Mouse (Mus musculus) naive thymus-derived CD4-positive, alpha-beta T cell, adult 2 months (primary cell): ENCODE data around the gene Lsm12.
"Not testable (repeated sequence)": the region's sequence is repeated elsewhere in the genome, so short reads cannot be mapped to it uniquely, and the experiment has no call there.

Experiments
- DNase-seq: peaks from one replicate; pipeline ENCODE4 v3.0.0-alpha.2; 2011; ENCODE audit warnings: low read depth

The Lsm12 gene

GRCm38 (mm10) chr11:102185677-102186076, 581 bp upstream of the Lsm12 start:
- DNase-seq: peak; percentile 34

DNA sequence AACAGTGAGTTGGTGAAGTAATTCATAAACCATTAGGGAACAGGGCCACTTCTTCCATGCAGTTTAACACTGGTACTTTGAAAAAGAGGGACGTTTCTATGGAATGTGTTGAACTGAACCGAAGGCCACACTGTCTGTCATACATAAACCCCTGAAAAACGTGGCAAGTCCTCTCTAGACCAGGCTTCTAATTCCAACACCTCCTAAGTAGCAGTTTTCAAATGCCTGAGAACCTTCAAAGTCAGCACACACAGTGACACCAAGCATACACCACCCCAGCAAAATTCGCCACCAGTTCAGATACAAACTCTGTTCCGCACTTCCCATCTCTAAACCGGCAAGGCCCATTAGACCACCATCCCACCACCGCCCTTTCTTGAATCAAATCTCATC, 847 bp downstream of the Lsm12 start:
- DNase-seq: no peak

DNA sequence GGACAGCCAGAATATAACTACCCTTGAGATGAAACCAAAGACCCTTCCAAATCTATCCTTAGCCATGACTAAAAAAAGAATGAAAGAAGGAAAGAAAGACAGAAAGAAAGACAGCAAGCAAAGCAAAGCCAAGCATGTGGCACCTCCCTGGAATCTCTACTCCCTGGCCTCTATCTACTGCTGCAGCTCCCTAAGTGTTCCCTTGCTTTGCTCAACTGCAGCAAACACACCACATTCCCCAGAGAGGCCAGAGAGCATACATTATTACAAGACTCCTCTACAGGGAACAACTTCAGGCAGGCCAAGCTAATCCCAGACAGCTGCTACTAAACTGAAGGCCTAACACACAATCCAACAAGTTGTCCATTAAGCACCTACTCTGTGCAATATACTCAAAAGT, 5.3 kb downstream of the Lsm12 start:
- DNase-seq: no peak

DNA sequence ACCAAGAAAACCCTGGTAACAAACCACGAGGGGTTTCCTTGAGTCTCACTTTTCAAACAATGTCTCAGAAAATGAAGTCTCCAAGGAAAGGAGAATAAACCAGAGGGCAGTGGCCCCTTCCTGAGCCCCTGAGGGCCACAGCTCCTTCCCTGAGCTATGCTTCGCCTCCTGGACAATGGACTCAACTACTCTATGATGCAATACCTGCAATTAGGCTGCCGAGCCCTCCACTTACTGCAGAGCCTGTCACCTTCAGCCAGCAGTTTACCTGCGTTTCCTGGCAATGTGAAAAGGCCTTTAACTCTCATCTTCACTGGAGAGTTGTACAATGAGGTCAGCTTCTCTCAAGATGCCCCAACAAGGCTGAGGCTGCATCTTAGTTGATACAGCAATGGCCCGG, 16.4 kb downstream of the Lsm12 start:
- DNase-seq: no peak

DNA sequence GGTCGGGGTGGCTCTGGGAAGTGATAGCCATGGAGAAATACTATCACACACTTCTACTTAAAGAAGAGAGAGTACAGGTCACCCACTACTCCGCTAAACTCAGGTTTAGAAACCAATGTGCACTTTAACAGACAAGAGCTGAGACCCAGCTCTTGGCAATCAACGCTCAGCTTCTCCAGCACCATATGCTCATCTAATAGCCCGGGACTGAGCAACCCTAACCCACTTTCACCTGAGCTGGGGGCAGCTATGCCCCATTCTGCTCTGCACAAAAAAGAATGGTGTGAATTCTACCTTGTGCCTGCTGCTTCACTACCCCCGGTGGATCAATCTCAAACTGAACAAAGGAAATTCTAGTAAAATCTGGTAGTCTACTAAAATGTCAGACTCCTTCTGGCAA, 17.6 kb downstream of the Lsm12 start:
- no peak for DNase-seq

DNA sequence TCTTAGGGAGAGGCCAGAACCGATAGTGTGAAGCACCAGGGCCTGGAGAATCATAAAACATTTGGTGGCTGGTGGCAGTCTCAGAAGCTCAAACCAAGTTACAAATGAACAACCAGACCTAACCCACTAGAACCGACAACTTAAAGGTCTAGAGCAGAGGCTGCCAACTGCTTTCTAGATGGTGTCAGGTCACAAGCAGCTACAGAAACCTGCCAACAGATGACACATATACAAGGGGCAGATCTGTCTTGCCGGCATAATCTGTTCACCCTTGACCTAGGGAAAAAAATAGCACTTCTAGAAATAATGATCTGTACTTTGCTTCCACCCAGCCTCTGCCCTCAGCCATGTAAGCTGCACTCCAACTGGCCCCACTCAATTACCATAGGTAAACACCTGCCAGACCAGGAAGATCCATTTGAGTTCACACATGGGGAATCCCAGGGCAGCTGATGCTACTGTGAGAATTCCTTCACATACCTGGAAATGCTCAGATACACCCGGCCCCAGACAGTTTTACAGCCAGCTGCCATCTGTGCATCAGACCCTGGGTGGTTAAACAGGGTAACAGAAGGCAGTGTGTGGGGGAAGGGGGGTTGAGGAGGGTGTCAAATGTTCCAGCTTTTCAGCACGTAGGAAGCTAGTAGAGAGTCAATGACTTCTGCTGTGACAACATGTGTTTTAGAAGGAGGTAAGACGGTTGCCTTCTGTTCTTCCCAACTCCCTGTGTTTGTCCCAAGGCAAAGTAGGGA, 18.9 kb downstream of the Lsm12 start:
- no peak for DNase-seq

DNA sequence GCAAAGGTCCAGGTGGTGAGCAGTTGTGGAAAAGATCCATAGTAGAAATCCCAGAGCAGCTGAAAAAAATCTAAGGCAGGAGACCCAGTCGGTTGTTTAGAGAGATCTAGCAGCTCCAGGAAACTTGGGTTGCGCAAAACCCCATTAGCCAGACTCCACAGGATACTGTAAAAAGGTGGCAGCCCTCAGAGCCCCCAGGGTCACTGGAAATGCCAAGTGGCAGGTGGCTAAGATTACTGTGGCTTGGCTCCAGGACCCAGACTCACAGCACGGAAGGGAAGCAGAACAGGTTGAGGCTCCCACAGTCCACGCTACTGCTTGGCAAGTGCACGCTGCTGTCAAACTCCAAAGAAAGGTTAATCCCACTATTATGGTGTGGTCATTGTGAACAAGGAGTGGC, 25.3 kb downstream of the Lsm12 start:
- DNase-seq: no peak

DNA sequence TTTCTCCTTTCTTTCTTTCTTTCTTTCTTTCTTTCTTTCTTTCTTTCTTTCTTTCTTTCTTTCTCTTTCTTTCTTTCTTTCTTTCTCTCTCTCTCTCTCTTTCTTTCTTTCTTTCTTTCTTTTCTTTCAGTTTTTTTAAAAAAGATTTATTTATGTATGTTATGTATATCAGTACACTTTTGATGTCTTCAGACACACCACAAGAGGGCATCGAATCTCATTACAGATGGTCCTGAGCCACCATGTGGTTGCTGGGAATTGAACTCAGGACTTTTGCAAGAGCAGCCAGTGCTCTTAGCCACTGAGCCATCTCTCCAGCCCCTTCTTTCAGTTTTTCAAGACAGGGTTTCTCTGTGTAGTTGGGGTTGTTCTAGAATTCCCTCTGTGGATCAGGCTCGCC, 27.1 kb downstream of the Lsm12 start:
- not testable (repeated sequence) for DNase-seq

- no peak for DNase-seq
Measured at GRCm38 (mm10) chr11:102156786-102157089, 28.4 kb downstream of the Lsm12 start.

DNA sequence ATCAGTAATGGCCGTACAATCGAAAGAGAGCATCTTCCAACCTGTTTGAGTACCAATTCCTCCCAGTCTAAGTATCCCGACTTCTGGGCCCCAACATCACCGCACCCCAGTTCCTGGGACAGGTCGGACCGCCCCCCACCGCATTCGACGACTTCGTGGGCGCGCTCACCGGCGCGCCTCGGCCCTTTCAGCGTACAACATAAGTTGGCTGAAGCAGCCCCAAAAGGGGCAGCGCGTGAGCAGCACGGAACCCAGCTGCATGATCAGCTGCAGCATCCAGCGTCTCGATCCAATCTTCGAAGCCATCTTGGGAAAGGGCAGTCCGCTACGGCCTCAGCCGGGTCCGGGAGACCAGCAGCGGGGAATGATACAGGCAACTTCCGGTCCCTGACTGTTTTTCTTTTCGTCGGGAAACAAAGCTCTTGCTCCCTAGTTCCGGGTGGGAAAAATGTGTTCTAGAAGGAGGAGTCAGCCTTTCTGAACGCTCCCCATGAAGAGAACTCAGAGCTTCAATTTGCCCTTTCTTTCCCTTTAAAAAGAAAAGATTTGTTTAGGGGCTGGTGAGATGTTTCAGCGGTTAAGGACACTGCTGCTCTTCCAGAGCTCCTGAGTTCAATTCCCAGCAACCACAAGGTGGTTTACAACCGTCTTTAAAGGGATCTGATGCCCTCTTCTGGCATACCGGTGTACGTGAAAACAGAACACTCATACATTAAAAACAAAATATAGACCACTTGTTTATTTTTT, 28.9 kb downstream of the Lsm12 start, which contains the start of gene Tmem101:
Gene Tmem101 (minus strand): TSS at position 366 of the 747 bp plus-strand sequence.
- peak; percentile 71 for DNase-seq

DNA sequence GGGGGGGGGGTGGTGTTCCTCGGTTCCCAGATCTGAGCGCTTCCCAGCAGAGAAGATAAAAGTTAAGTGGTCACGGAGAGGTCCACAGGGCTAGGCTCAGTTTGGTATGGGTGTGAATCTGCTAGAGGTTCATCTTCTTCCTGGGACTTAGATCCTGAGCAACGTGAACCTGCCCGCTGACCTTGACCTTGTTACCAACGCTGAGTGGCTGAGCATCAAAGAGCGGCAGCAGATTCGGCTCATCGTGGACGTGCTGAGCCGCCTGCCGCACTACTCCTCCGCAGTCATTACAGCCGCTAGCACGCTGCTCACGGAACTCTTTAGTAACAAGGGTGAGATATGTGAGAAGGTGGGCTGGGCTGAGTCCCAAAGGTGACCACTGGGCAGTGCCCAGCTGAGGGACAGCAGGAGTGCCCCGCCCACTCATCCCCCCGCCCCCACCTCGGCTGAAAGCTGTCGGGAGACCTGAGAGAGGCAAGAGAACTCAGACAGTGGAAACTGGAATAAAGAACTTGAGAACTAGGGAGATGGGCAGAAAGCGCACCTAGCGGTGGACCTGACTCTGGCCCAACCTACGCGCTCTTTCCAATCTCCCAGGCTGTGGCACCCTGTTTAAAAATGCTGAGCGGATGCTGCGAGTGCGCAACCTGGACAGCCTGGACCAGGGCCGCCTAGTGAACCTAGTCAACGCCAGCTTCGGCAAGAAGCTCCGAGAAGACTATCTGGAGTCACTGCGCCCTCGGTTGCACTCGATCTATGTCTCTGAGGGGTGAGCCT, 37.7 kb downstream of the Lsm12 start:
- DNase-seq: no peak

DNA sequence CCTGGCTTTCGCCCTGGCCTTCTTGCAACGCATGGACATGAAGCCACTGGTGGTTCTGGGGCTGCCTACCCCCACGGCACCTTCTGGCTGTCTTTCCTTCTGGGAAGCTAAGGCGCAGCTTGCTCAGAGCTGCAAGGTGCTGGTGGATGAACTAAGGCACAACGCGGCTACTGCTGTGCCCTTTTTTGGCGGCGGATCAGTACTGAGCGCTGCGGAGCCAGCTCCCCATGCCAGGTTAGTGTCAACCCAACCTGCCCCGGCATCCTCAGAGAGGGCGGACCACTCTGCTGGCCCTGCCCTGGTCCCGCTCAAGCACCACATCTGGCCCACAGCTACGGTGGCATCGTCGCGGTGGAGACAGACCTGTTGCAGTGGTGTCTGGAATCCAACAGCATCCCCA, 38.6 kb downstream of the Lsm12 start:
- no peak for DNase-seq

GRCm38 (mm10) chr11:102146005-102146404, 39.1 kb downstream of the Lsm12 start:
- no peak for DNase-seq

DNA sequence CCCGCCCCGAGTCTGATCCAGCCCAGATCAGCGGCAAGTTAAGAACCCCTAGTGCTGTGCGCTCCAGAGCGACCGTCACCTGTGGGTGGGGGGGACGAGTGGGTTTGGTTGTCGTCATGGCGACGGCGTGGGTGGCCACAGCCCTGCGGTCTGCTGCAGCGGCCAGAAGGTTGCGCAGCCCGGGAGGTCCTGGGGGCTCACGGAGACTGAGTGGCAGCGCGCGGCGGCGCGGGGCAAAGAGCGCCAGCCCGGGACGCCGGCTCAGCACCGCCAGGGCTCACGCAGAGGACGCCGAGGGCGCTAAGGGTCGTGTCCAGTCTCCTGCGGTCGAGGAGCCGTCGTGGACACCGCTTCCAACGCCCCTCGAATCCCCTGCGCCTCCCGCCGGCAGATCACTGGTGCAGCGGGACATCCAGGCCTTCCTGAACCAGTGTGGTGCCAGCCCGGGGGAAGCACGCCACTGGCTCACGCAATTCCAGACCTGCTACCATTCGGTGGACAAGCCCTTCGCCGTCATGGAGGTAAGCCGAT, 39.6 kb downstream of the Lsm12 start, which contains the start of gene Nags:
Gene Nags (plus strand): TSS at position 43 of the 531 bp plus-strand sequence.
- no peak for DNase-seq

- no peak for DNase-seq
Measured at GRCm38 (mm10) chr11:102144957-102145470, 40.1 kb downstream of the Lsm12 start.

DNA sequence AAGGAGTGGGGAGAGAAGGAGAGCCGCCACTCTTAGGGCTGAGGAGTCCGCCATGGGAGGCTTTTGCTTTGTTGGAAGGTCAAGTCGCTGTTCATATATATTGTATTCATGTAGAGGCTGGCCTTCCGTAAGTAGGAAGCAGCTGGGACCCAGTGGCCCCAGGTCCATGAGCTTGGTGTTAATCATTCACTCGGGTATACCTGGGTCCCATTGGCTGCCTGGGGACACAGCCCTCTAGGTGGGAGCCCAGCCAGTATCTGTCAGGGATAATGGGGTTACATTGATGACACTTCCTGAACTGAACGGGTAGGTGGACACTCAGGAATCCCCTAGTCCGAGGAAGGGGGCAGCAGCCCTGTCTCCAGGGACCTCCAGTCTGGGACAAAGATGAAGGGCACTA, 42.7 kb downstream of the Lsm12 start:
- no peak for DNase-seq

GRCm38 (mm10) chr11:102140508-102140907, 44.6 kb downstream of the Lsm12 start:
- DNase-seq: peak; percentile 82

- DNase-seq: peak; percentile 74
Measured at GRCm38 (mm10) chr11:102138447-102138740, 46.7 kb downstream of the Lsm12 start.

GRCm38 (mm10) chr11:102137625-102138446, 47.3 kb downstream of the Lsm12 start:
- DNase-seq: peak; percentile 22

- no peak for DNase-seq
Measured at GRCm38 (mm10) chr11:102134516-102134915, 50.6 kb downstream of the Lsm12 start.

DNA sequence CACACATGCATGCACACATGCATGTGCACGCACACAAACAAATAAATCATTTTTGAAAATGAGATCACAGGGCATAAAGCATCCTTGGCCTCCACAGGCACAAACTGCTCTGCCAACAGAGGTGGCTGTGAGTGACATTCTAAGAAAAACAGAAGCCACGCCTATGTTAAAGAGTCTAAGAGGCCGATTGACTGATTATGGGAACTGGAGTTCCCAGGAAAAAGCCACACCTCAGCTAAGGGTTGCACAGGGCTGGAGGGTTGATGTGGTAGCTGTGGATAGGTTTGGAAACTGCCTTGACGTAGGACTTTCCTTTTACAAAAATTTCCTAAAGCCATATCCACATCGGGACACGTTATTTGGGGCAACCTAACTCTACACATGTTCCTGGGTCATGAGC, 67.7 kb downstream of the Lsm12 start:
- DNase-seq: no peak

GRCm38 (mm10) chr11:102116241-102116640, 68.9 kb downstream of the Lsm12 start:
- no peak for DNase-seq
